Mouse (Mus musculus): ENCODE measurements at regions not wholly inside any gene's neighbourhood (a gene's known extent, or its start where the extent isn't known, plus 50 kb on each side); places are given as distances from the start of the nearest gene placed in this dataset.

DNA sequence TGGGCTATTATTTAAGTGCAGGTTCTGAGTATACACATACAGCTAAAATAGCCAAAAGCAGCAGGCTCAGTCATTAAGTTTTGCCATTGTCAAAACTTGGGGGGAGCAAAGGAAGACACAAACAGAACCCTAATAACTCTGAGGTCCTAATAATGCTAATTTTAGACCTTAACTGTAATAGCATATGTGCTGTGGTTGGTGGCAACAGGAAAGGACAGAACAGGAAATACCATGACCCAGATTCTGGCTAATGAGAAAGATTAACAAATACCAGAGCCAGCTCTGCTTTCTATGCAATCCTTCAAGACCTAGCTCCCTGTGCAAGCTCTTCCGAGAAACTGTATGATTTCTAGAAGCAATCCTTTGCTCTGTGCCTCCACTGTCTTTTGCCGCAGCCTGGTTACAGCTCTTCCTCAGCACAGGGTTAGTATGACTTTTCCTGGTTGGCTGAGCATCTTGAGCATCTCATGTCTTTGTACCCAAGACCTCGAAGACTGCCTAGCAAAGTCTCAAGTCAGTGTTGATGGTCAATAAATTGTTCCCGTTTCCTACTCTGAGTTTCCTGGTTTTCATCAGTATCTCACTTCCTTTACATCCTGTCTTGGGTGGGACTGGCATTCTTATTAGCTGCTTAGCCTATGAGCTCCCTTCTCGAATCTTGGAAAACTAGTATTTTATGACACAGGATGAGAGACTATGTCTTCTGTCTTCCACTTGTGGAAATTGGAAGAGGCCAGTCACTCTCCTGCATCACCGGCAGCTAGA, 49.9 kb upstream of the Eed start:
- H3K4me2 ChIP-seq, result no peak overlapping the region
- ATAC-seq (ENCODE audit: low read depth) (0 out of 2 replicates have a peak, but pooled peaks have one; percentile 19), DNase-seq (no peak)
- H3K4me1 ChIP-seq (replicated peaks), result peaks cover 49% of the 10 kb centered on the region
- H3K9me3 ChIP-seq (replicated peaks), result no peaks in the 10 kb centered on the region
- peaks cover 16% of the 10 kb centered on the region for H3K27me3 ChIP-seq
- H3K36me3 ChIP-seq, result no peaks in the 10 kb centered on the region
- 43% methylated on average over 6 of the region's 6 CpGs for WGBS (ENCODE audit: insufficient replicate concordance)
- H3K9ac ChIP-seq, result 0 out of 2 replicates have a peak overlapping the region, but pooled peaks have one; percentile 20
- H3K4me3 ChIP-seq (replicated peaks), result no peak overlapping the region
- peak overlapping the region; percentile 71 for H3K27ac ChIP-seq

DNA sequence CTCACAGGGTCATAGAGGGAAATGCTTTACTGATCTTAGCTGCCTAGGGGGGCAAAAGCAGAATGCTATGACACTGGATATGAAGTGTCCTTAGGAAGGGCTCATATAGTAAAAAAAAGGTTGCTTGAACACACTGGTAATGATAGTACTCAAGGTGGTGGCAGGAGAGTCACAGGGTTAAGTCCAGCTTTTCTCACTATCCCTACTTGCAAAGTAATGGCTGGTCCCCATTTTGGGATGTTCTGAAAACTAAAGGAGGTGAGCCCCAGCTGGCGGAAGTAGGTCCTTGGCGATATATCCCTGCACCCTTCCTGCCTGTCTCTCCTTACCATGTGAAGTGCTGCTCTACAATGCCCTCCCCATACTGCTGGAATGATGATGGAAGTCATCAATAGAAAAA, 52.3 kb upstream of the Eed start:
- no peak overlapping the region for H3K4me3 ChIP-seq (replicated peaks)
- WGBS (ENCODE audit: insufficient replicate concordance), result 83% methylated on average over 2 of the region's 2 CpGs
- no peaks in the 10 kb centered on the region for H3K9me3 ChIP-seq (replicated peaks)
- no peak for ATAC-seq (ENCODE audit: low read depth)
- H3K36me3 ChIP-seq, result no peaks in the 10 kb centered on the region
- H3K4me2 ChIP-seq, result no peak overlapping the region
- DNase-seq, result no peak
- peaks cover 13% of the 10 kb centered on the region; the same call in 1 of the 2 replicates for H3K27me3 ChIP-seq
- no peak overlapping the region for H3K9ac ChIP-seq
- peaks cover 53% of the 10 kb centered on the region for H3K4me1 ChIP-seq (replicated peaks)
- no peak overlapping the region for H3K27ac ChIP-seq

DNA sequence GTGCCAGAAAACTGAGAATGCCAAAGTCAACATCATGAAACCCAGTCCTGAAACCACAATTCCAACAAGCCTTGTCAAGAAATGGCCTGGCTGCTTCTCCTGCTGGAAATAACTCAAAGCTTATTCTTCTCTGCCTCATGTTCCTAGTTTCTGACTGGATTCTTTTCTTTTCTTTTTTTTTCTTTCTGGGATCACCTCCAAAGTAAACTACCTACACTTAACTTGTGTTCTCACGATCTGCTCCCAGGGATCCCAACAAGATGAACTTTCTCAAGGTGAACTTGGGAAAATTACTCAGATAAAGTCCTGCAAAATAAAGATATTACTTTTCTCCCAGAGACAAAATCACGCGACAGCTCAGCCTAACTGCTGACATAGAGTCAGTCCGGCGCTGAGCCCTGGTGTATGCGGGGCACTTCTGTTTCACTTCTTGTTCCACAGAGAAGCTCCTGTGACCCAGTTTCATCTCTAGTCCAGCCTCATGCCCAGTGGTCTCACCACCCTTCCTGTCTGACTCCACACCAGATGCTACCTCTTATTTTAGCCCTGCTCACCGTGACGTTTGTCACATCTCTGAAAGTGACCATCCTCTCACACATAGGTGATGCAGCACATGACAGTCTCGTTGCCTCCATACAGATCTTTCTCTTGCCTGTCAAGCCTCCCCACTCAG, 53.0 kb upstream of the Eed start:
- peak overlapping the region; percentile 8; the same call in 1 of the 2 replicates for H3K27ac ChIP-seq
- H3K9ac ChIP-seq, result no peak overlapping the region; the same call in 1 of the 2 replicates
- no peak overlapping the region for H3K4me2 ChIP-seq
- no peaks in the 10 kb centered on the region for H3K36me3 ChIP-seq
- peaks cover 50% of the 10 kb centered on the region for H3K4me1 ChIP-seq (replicated peaks)
- peaks cover 13% of the 10 kb centered on the region; the same call in 1 of the 2 replicates for H3K27me3 ChIP-seq
- 72% methylated on average over 9 of the region's 9 CpGs for WGBS (ENCODE audit: insufficient replicate concordance)
- DNase-seq (no peak), ATAC-seq (ENCODE audit: low read depth) (no peak)
- H3K4me3 ChIP-seq (replicated peaks), result no peak overlapping the region
- no peaks in the 10 kb centered on the region for H3K9me3 ChIP-seq (replicated peaks)

DNA sequence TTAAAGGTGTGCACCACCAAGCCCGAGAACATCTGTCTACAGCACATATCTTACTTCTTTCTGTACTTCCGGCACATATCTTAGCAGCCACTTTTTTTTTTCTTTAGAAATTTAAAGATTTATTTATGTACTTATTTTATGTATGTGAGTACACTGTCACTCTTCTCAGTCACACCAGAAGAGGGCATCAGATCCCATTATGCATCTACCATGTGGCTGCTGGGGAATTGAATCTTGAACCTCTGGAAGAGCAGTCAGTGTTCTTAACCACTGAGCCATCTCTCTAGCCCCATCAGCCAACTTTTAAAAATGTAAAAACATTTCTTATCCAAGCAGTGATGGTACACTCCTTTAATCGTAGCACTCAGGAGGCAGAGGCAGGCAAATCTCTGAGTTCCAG, 53.7 kb upstream of the Eed start:
- H3K4me1 ChIP-seq (replicated peaks), result peaks cover 50% of the 10 kb centered on the region
- H3K4me2 ChIP-seq, result no peak overlapping the region
- H3K9ac ChIP-seq, result no peak overlapping the region; the same call in 1 of the 2 replicates
- H3K27me3 ChIP-seq, result peaks cover 11% of the 10 kb centered on the region; the same call in 1 of the 2 replicates
- H3K9me3 ChIP-seq (replicated peaks), result no peaks in the 10 kb centered on the region
- H3K4me3 ChIP-seq (replicated peaks), result no peak overlapping the region
- ATAC-seq (ENCODE audit: low read depth) (no peak), DNase-seq (no peak)
- no peaks in the 10 kb centered on the region for H3K36me3 ChIP-seq
- 82% methylated on average over 3 of the region's 3 CpGs for WGBS (ENCODE audit: insufficient replicate concordance)
- H3K27ac ChIP-seq, result peak overlapping the region; percentile 8; the same call in 1 of the 2 replicates

DNA sequence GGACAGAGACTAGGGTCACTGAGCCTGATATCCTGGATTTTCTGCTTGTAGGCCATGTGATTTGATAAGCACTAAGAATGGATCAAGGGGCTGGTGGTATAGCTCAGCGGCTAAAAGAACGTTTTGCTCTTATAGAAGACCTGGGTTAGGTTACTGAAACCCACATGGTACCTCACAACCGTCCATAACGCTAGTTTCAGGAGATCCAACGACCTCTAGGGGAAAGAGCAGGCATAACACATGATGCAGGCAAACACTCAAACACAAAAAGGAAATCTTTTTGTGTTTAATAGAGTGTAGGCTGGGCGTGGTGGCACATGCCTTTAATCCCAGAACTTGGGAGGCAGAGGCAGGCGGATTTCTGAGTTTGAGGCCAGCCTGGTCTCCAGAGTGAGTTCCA, 54.6 kb upstream of the Eed start:
- H3K4me2 ChIP-seq, result no peak overlapping the region
- 67% methylated on average over 7 of the region's 7 CpGs for WGBS (ENCODE audit: insufficient replicate concordance)
- H3K4me1 ChIP-seq (replicated peaks), result peaks cover 51% of the 10 kb centered on the region
- H3K9ac ChIP-seq, result no peak overlapping the region
- no peaks in the 10 kb centered on the region for H3K36me3 ChIP-seq
- ATAC-seq (ENCODE audit: low read depth) (no peak), DNase-seq (no peak)
- H3K4me3 ChIP-seq (replicated peaks), result no peak overlapping the region
- H3K9me3 ChIP-seq (replicated peaks), result no peaks in the 10 kb centered on the region
- 0 out of 2 replicates have a peak, but pooled peaks cover 3% of the 10 kb centered on the region for H3K27me3 ChIP-seq
- 0 out of 2 replicates have a peak overlapping the region, but pooled peaks have one; percentile 29 for H3K27ac ChIP-seq

DNA sequence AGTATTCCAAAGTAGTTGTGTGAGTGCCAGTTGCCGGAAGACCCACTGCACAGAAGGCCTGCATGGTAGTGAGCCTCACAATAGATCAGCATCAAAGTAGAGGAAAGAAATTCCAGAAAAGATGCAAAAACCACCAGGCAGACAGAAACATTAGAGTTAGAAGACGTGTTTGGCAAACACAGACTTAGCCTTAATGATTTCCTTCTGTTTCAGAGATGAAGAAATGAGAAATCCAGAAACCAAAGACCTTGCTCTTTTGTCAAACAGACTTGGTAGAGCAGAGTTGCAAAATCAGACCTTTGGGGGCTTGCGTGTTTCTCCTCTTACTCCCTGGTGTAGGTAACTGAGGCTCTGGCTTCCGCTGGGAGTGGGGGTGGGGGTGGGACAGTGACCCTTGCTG, 57.0 kb upstream of the Eed start:
- WGBS (ENCODE audit: insufficient replicate concordance), result 83% methylated on average over 4 of the region's 4 CpGs
- peaks cover 70% of the 10 kb centered on the region for H3K4me1 ChIP-seq (replicated peaks)

DNA sequence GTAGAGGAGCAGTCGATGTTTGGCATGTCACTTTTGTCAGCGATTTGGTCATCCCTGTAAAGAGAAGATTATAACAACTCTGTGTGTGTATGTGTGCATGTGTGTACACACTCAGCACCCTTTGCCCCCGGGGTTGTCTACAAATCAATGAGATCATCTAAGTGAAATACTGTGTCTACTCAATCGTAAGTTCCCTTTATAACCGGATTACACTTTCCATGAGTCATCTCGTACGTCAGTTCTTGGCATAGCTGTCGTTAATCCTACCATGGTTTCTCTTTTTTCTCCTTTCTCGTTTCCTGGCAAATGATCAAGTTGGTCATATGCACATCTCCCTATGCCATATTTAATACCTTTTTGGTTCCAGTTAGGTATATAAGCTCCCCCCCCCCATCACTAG, 58.7 kb upstream of the Eed start:
- Histone ChIP-seq H3K9me3 (replicated peaks) (no peaks in the 10 kb centered on the region), H3K4me1 (replicated peaks) (peaks cover 78% of the 10 kb centered on the region), H3K27ac (no peak overlapping the region), H3K4me2 (no peak overlapping the region), H3K36me3 (no peaks in the 10 kb centered on the region), H3K4me3 (replicated peaks) (no peak overlapping the region), H3K27me3 (no peaks in the 10 kb centered on the region), H3K9ac (no peak overlapping the region)
- ATAC-seq (ENCODE audit: low read depth) (no peak), DNase-seq (no peak)
- WGBS (ENCODE audit: insufficient replicate concordance), result 71% methylated on average over 9 of the region's 9 CpGs

More for the DNA sequence above, 57.0 kb upstream of the Eed start:
- Histone ChIP-seq H3K9me3 (replicated peaks) (no peaks in the 10 kb centered on the region), H3K36me3 (no peaks in the 10 kb centered on the region), H3K27ac (0 out of 2 replicates have a peak overlapping the region, but pooled peaks have one; percentile 6), H3K9ac (no peak overlapping the region), H3K4me2 (no peak overlapping the region), H3K4me3 (replicated peaks) (no peak overlapping the region), H3K27me3 (no peaks in the 10 kb centered on the region)
- no peak for ATAC-seq (ENCODE audit: low read depth)
- DNase-seq, result no peak

DNA sequence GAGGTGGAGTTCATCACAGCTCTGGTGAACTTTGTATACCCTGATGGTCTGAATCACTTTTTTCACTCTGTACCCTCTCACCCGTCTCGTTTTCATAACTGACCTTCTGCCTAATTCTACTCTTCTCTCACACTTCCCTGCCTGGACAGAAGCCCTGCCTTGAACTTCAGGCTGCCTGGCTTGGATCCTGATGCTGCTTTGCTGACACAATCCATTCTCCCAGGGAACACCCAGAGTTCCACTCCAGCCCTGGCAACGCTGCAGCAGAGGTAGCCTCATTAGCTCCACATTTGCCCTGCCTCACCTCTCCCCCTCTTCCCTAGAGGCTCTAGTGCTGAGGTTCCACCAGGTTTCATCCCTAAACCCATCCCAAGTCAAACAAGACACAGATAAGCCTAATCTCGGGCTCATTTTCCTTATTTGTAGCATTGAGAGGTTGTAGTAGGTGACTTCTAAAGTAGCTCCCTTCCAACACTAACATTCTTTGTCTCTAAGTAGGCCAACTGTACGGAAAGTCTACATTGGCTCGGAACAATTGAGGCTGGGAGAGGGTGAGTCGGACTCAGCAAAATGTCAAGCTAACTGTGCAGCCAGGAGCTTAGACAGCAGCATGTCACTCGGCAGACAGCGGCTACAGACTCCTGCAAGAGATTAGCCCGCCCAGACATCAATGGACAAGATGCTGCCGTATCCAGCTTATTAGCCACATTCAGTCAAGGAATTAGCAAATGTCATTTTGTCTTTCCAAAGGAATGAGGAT, 60.0 kb upstream of the Eed start:
- Histone ChIP-seq H3K4me2 (peak overlapping the region; percentile 35), H3K9ac (peak overlapping the region; percentile 61), H3K36me3 (no peaks in the 10 kb centered on the region), H3K27ac (peak overlapping the region; percentile 91), H3K4me1 (replicated peaks) (peaks cover 82% of the 10 kb centered on the region), H3K27me3 (no peaks in the 10 kb centered on the region), H3K4me3 (replicated peaks) (no peak overlapping the region), H3K9me3 (replicated peaks) (no peaks in the 10 kb centered on the region)
- ATAC-seq (ENCODE audit: low read depth) (peak; percentile 39; the same call in 1 of the 2 replicates), DNase-seq (no peak)
- 63% methylated on average over 11 of the region's 11 CpGs for WGBS (ENCODE audit: insufficient replicate concordance)

DNA sequence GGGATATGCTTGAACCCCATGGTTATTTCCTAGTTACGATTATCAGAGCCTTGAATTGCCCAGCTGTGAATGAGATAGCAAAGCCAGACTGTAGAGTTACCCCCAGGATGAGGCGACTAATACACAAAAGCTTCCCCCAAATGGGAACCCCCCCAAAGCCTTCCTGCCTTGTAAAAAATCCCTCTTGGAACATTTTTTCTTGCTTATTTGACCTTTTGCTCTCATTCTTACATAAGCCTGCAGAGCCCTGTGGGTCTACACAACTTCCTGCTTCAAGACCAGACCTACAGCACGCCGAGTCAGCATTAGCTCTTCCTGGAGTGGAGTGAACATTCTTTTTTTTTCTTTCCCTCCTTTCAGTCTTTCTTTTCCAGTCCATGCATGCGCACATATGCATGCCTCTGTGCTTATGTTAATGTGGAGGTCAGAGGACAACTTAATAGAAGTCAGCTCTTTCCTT, 60.8 kb upstream of the Eed start:
- 21% methylated on average over 5 of the region's 5 CpGs for WGBS (ENCODE audit: insufficient replicate concordance)
- Histone ChIP-seq H3K4me1 (replicated peaks) (peaks cover 82% of the 10 kb centered on the region), H3K4me3 (replicated peaks) (no peak overlapping the region), H3K27me3 (no peaks in the 10 kb centered on the region), H3K9ac (peak overlapping the region; percentile 61), H3K27ac (peak overlapping the region; percentile 91), H3K9me3 (replicated peaks) (no peaks in the 10 kb centered on the region), H3K36me3 (no peaks in the 10 kb centered on the region), H3K4me2 (peak overlapping the region; percentile 35)
- no peak for DNase-seq
- peak; percentile 67 for ATAC-seq (ENCODE audit: low read depth)

DNA sequence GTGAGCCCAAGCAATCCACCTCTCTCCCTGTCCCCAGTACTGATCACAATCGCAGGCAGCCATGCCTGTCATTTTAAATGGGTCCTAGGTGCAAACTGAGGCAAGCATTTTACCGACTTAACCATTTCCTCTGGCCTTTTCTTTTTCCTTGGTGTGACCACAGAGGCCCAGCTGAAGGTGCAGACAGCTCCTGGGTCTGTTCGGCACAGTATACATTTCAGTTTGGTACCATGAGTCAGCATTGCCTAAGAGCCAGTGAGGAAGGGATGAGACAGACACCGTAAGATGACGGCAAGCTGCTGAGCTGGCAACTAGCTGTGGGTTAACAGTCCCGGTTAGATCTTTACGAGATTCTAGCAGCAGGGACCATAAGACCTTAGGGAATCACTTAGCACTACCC, 61.6 kb upstream of the Eed start:
- H3K9ac ChIP-seq, result peak overlapping the region; percentile 61
- ATAC-seq (ENCODE audit: low read depth), result peak; percentile 88
- no peak overlapping the region for H3K4me3 ChIP-seq (replicated peaks)
- WGBS (ENCODE audit: insufficient replicate concordance), result 24% methylated on average over 7 of the region's 7 CpGs
- H3K4me1 ChIP-seq (replicated peaks), result peaks cover 84% of the 10 kb centered on the region
- no peaks in the 10 kb centered on the region for H3K9me3 ChIP-seq (replicated peaks)
- H3K27ac ChIP-seq, result peak overlapping the region; percentile 91
- H3K4me2 ChIP-seq, result peak overlapping the region; percentile 35
- DNase-seq, result peak; percentile 62
- no peaks in the 10 kb centered on the region for H3K27me3 ChIP-seq
- H3K36me3 ChIP-seq, result no peaks in the 10 kb centered on the region

DNA sequence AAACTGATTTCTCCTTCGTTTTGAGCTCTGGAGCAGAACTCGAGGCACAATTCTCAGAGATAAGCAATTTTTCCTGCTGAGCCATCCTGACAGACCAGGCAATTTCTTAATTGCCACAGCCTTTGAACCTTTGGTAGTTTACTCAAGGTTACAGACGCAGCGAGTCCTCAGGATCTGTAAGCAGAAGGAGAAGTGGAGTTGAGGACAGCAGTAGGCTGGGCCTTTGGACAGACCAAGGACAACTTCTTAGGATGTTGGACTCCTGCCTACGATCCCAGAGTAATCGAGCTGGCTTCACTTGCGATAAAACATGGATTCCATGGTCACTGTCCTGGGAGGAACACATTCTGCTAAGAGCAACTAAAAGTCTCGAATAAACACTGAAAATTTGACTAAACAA, 62.7 kb upstream of the Eed start:
- no peaks in the 10 kb centered on the region for H3K9me3 ChIP-seq (replicated peaks)
- H3K4me1 ChIP-seq (replicated peaks), result peaks cover 96% of the 10 kb centered on the region
- peak overlapping the region; percentile 91 for H3K27ac ChIP-seq
- DNase-seq (no peak), ATAC-seq (ENCODE audit: low read depth) (no peak)
- no peak overlapping the region for H3K4me3 ChIP-seq (replicated peaks)
- H3K27me3 ChIP-seq, result no peaks in the 10 kb centered on the region
- H3K36me3 ChIP-seq, result no peaks in the 10 kb centered on the region
- 75% methylated on average over 8 of the region's 8 CpGs for WGBS (ENCODE audit: insufficient replicate concordance)
- peak overlapping the region; percentile 30; the same call in 1 of the 2 replicates for H3K9ac ChIP-seq
- no peak overlapping the region for H3K4me2 ChIP-seq
